Mouse (Mus musculus) heart, adult 2 months (tissue): ENCODE data around the gene Calm5. TPM values are rescaled to one million over a fixed set of nuclear protein-coding genes. Genes with fewer than 3 reads are reported as not detected.

Experiments used
- DNase-seq, 2 experiments: peaks; one replicate each; pipeline ENCODE4 v3.0.0; 2021
- H3K27ac ChIP-seq: fragments of 200-600 bp; 2 replicates; pipeline ENCODE4 v1.8.1; 2022
- H3K27me3 ChIP-seq: fragments of 200-500 bp; 2 replicates; pipeline ENCODE4 v1.6.1; 2012; ENCODE audit warnings: mild to moderate bottlenecking, low read length, inconsistent platforms, mixed read lengths; ENCODE audit not compliant: control insufficient read depth, insufficient read depth
- H3K36me3 ChIP-seq: fragments of 200-500 bp; 2 replicates; pipeline ENCODE4 v1.6.1; 2012; ENCODE audit warnings: low read length, inconsistent platforms; ENCODE audit not compliant: control insufficient read depth, insufficient read depth
- H3K4me1 ChIP-seq: fragments of 200-500 bp; 2 replicates; pipeline ENCODE4 v1.6.1; 2011; ENCODE audit warnings: low read length; ENCODE audit not compliant: control insufficient read depth, insufficient read depth
- H3K4me3 ChIP-seq: fragments of 200-600 bp; 2 replicates; pipeline ENCODE4 v1.8.1; 2022
- H3K79me2 ChIP-seq: fragments of 200-500 bp; replicated peaks from 2 replicates; pipeline ENCODE4 v1.6.1; 2012; ENCODE audit warnings: mild to moderate bottlenecking, inconsistent platforms, low read length, moderate library complexity, mixed read lengths; ENCODE audit not compliant: control insufficient read depth, insufficient read depth
- H3K9ac ChIP-seq: fragments of 200-500 bp; 2 replicates; pipeline ENCODE4 v1.6.1; 2012; ENCODE audit warnings: low read depth, mild to moderate bottlenecking, control low read depth, inconsistent platforms, low read length, mixed read lengths
- CTCF ChIP-seq: fragments of 200-600 bp; IDR thresholded peaks from 2 replicates; pipeline ENCODE4 v1.8.1; 2022; ENCODE audit warnings: antibody characterized with exemption, mild to moderate bottlenecking, moderate library complexity
- EP300 ChIP-seq: fragments of 200-500 bp; IDR thresholded peaks from 2 replicates; pipeline ENCODE4 v1.6.1; 2011; ENCODE audit warnings: low read depth, low read length, control low read depth; ENCODE audit not compliant: insufficient read depth
- POLR2A ChIP-seq: fragments of 200-500 bp; IDR thresholded peaks from 2 replicates; pipeline ENCODE4 v1.6.1; 2011; ENCODE audit warnings: mild to moderate bottlenecking, low read depth, low read length, control low read depth; ENCODE audit not compliant: insufficient read depth
- WGBS: fragments of 180-500 bp; shearing (Covaris S2); methylation state at CpG from one replicate; pipeline ENCODE4 v1.1.7; 2018; 5-methylcytosine and 5-hydroxymethylcytosine counted together
- intact Hi-C: fragments of 180-260 bp; cut with DNase I; formaldehyde crosslinking; loops from one replicate; pipeline ENCODE4 v1.15.1; 2025
- polyA plus RNA-seq: library from polyadenylated mRNA; depleted of rRNA; stranded (reverse); fragments of >200 nt; gene quantifications from 2 replicates; pipeline ENCODE4 v1.2.3, GENCODE M21; 2012; rRNA removed
- total RNA-seq, 2 experiments: library from RNA; stranded (reverse); gene quantifications; 2 replicates each; pipeline ENCODE4 v1.2.3; 2021

Calm5 gene
- total and polyA plus RNA-seq, 3 experiments: not detected

DNA sequence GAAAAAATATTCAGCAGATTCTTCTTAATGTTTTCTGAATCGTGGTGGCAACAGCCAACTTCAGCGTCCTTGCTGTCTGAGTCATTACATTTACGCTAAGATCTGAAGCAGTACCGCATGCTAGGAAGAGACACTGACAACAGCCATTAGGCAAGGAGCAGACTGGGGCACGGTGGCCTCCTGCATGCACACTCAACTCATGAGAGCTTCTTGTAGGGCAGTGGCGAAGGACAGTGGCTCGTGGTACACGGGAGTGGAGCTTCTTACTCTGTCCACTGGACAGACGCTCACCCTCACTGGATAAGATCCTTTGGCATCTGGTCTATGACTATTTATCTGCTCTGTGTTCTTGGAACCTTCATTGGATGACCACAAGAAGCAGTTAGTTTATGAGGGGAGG, 45.3 kb downstream of the Calm5 start:
- DNase-seq: no peak
- TF ChIP-seq CTCF (no peak), POLR2A (no peak), EP300 (no peak)
- no peaks in the 10 kb centered on the region for H3K4me1 ChIP-seq
- no peaks in the 10 kb centered on the region for H3K27me3 ChIP-seq
- WGBS: 87% methylated on average over 9 of the region's 9 CpGs
- intact Hi-C loops: loop anchor here (10.0 kb wide), 2 partner anchors 354 to 494 kb away; no protein-coding TSS in a partner anchor
- no peaks in the 10 kb centered on the region for H3K79me2 ChIP-seq
- H3K9ac ChIP-seq: no peak overlapping the region
- H3K4me3 ChIP-seq: no peak overlapping the region
- H3K36me3 ChIP-seq: no peaks in the 10 kb centered on the region
- H3K27ac ChIP-seq: no peak overlapping the region

Other genes with a start within 250 kb of the Calm5 start
- 10 to 100 TPM; 12.8 to 13.1 TPM for gene Fam208b, start 243.1 kb upstream of the Calm5 start, total RNA-seq
- gene Fam208b, start 243.1 kb upstream of the Calm5 start, polyA plus RNA-seq: 2.5 and 5.4 TPM in 2 replicates
- 10 to 100 TPM in 1 of 2 experiments, 1 to 10 TPM in 1; 8.4 to 11.5 TPM for gene Asb13, start 220.1 kb upstream of the Calm5 start, total RNA-seq
- 8.7 and 11.4 TPM in 2 replicates for gene Asb13, start 220.1 kb upstream of the Calm5 start, polyA plus RNA-seq
- gene Calml3, start 49.9 kb upstream of the Calm5 start, total RNA-seq: not detected
- gene Calml3, start 49.9 kb upstream of the Calm5 start, polyA plus RNA-seq: 2.7 TPM in 1 of 2 replicates, not detected in the other
- not detected for gene Calm4, start 16.4 kb upstream of the Calm5 start, total RNA-seq
- gene Calm4, start 16.4 kb upstream of the Calm5 start, polyA plus RNA-seq: not detected in 2 replicates
- gene Net1, start 64.0 kb downstream of the Calm5 start, total RNA-seq: 10 to 100 TPM; 16.6 to 18.8 TPM
- 6.4 TPM in 2 replicates for gene Net1, start 64.0 kb downstream of the Calm5 start, polyA plus RNA-seq
- not detected for gene Tubal3, start 64.1 kb downstream of the Calm5 start, total RNA-seq
- not detected in 2 replicates for gene Tubal3, start 64.1 kb downstream of the Calm5 start, polyA plus RNA-seq
- not detected for gene Ucn3, start 91.2 kb downstream of the Calm5 start, total RNA-seq
- not detected in 2 replicates for gene Ucn3, start 91.2 kb downstream of the Calm5 start, polyA plus RNA-seq
- 1 to 10 TPM; 5.6 to 6.6 TPM for gene Akr1c14, start 194.8 kb downstream of the Calm5 start, total RNA-seq
- 2.2 and 6.0 TPM in 2 replicates for gene Akr1c14, start 194.8 kb downstream of the Calm5 start, polyA plus RNA-seq